Mouse (Mus musculus) large intestine, adult 2 months (tissue): ENCODE measurements at regions not wholly inside any gene's neighbourhood (a gene's known extent, or its start where the extent isn't known, plus 50 kb on each side); places are given as distances from the start of the nearest gene placed in this dataset.

Experiments used
- DNase-seq: peaks from one replicate; pipeline ENCODE4 v3.0.0-alpha.2; 2012; ENCODE audit warnings: low read depth, low spot score
- WGBS: fragments of 180-500 bp; shearing (Covaris S2); methylation state at CpG from one replicate; pipeline ENCODE4 v1.1.7; 2018; 5-methylcytosine and 5-hydroxymethylcytosine counted together

DNA sequence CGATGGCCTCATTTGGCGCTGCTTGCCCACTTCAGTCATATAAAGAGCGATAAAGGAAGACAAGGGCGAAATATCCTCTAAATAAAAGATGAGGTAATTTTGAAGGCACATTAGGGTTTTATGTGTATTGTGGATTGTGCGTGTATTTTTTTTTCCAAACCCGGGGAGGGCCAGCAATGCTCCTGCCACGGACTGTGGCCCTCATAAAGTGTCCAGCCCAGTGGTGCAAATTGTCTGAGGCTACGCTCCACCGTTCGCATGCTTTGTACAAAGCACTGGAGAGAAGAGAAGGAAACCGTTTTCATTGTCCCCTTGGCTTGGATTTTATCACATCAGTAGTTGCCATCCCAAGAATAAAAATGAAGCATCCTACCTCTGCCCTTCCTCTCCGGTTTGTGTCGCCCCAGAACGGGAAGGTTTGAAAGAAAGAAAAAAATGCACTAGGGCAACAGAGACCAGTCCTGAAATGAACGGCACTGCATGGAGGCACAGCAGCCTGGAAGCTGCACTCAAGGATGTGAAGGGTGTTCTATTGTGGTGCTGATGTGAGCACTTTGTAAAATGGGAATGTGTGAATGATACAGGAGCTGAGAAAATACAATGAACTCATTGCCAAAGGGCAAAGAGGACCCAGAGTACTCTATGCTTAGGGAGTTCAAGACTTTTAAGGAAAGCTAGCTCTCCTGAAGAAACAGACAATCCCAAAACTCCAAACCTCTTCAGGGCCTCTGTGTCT, 1004.7 kb upstream of the A1bg start:
- DNase-seq = no peak
- 61% methylated on average over 15 of the region's 15 CpGs for WGBS

GRCm38 (mm10) chr15:61920041-61920440, 997.2 kb upstream of the A1bg start:
- no peak for DNase-seq
- WGBS = 82% methylated on average over 2 of the region's 2 CpGs

- 30% methylated on average over 7 of the region's 7 CpGs for WGBS
- DNase-seq = peak; percentile 76
Observed at GRCm38 (mm10) chr15:61913546-61914160, 990.8 kb upstream of the A1bg start.

DNA sequence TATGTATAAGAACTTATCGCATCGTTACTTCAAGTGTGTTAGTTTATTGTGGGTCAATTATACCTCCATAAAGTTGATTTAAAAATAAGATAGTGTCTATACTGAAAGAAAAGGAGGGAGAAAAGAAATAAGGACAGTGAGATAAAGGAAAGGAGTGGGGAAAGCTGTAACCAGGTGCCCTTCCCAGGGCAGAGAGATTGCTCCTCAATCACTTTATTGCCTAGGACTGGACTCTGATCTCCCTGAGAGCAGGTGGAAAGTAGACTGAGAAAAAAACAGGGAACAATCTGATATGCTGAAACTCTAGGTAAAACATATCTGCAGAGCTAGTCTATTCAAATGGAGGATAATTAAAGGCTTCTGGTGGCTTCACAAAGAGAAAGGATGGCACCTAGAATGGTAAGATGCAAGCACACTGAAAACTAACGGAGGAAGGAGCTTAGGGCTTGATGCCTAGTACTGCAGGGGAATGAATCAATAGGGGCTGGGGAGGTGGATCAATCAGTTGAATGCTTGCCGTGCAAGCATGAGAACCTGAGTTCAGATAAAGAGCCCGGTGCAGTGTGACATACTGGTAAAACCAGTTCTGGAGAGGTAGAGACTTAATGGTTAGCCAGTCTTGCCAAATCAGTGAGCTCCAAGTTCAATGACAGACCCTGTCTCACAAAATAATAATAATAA, 982.5 kb upstream of the A1bg start:
- 35% methylated on average over 5 of the region's 5 CpGs for WGBS

GRCm38 (mm10) chr15:61899809-61900208, 977.0 kb upstream of the A1bg start:
- WGBS = 94% methylated on average over 3 of the region's 3 CpGs
- DNase-seq = no peak

More for the DNA sequence above, 982.5 kb upstream of the A1bg start:
- peak; percentile 66 for DNase-seq

DNA sequence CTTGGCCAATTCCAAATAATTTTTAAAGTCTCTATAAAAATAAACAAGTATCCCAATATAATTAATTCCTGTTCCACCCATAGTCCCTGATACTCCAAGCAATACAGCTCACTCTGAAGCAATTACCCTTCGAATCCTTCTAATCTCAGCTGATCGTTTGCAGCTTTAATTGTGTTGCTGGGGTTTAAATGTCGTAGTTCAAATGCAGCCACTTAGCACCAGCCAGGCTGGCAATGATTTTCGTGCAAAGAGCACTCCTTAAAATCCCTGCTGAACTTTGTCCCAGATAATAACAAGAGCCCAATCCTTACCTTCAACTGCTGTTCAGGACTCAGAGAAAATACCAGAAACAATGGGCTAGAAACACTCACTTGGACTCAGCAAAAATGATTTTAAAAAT, 974.8 kb upstream of the A1bg start:
- no peak for DNase-seq
- 31% methylated on average over 4 of the region's 4 CpGs for WGBS

DNA sequence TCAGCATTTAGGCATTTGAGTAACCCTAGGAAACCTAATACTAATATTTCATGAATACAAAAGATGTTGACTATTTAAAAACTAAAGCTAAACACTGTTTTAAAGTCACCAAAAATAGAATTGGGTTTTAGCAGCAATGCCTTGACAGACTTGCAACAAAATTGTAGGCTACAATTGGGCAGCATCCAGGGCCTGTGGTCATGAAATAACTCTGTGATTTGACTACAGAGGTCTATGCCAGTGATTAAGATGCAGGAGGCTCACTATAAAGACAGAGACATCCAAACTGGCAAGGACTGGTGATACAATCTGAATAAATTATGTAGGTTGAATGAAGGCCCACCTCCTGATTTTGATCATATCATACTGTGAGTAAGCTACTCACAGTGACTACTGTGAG, 967.5 kb upstream of the A1bg start:
- DNase-seq = no peak

- WGBS = 80% methylated on average over 10 of the region's 10 CpGs
- DNase-seq = no peak
Observed at GRCm38 (mm10) chr15:61888569-61889326, 965.9 kb upstream of the A1bg start.

- 58% methylated on average over 3 of the region's 3 CpGs for WGBS
- DNase-seq = no peak
Observed at GRCm38 (mm10) chr15:61879408-61879807, 956.6 kb upstream of the A1bg start.

- 15% methylated on average over 2 of the region's 2 CpGs for WGBS
- no peak for DNase-seq
Observed at GRCm38 (mm10) chr15:61873047-61873446, 950.2 kb upstream of the A1bg start.

DNA sequence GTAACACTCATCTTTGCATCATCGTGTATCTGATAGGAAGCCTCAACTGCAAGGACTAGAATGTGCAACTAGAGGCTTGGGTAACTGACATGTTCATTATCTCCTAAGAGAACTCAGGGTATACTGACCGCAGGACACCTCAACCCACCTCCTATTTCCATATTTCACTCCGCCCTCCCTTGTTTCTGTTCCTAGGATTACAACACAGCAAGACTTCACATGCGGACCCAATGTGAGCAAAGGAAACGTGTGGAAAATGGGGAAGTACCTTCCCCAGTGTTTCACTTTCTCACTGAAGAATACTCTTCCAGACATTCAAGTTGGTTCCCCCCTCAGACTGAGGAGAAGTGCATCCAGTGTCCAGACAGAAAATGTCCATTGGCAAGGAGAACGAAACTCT, 937.9 kb upstream of the A1bg start:
- WGBS = 90% methylated on average over 6 of the region's 6 CpGs
- DNase-seq = no peak

DNA sequence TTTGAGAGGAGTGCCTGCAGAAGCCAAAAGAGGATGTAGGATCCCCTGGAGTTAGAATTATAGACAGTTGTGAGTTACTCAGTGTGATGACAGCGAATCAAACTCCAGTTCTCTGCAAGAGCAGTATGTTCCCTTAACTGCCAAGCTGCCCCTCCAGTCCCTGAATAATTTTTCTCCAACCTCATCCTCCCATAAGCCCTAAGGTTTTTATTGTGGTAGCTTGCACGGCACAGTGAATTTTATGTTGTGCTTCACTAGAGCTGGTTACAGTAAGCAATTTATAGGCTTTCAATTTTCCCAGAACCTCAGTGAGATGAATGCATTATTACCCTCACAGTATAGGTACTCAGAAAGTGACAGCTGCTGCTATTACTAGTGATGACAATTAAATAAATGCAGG, 933.1 kb upstream of the A1bg start:
- WGBS = 72% methylated on average over 2 of the region's 2 CpGs
- no peak for DNase-seq

DNA sequence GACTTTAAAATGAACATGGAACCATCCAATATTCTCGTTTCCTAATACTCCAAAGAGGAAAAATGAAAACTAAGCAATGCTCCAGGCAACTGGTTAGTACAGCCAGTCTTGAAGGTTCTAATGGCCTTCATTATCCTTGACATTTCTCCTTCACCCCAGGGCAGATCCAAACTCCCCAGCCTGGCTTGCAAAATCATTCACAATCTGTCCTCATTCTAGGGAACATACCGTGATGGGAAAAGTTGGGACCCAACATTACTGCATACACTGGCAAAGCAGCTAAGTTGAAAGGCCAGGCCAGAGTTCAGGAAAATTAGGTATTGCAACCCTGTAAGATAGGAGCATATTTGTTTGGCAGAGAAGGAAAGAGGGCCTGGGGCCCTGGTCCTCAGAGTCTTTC, 889.9 kb upstream of the A1bg start:
- WGBS = 90% methylated on average over 2 of the region's 2 CpGs
- DNase-seq = no peak

DNA sequence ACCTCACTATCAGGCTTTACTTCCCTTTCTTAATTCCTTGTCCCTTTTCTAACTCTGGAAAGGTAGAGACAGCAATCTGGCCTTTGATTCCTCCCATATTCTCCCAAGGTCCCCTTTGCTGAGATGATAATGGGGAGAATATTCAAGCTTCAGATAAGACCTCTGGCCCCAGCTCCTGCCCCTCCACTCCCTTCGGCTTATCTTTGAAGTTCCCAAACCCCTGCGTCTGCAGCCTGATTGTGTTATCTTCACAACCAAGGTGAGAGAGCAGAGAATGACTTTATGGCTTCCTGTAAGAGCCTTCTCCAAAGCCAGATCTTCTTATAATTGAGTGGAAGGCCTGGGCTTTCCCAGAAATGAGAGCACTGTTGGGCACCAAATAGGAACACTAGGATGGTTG, 882.6 kb upstream of the A1bg start:
- DNase-seq = no peak
- WGBS = 21% methylated on average over 2 of the region's 2 CpGs

GRCm38 (mm10) chr15:61800155-61800554, 877.3 kb upstream of the A1bg start:
- WGBS = 22% methylated on average over 4 of the region's 4 CpGs
- DNase-seq = peak; percentile 70

GRCm38 (mm10) chr15:61797827-61798226, 875.0 kb upstream of the A1bg start:
- 17% methylated on average over 1 of the region's 1 CpGs for WGBS
- DNase-seq = peak; percentile 68

DNA sequence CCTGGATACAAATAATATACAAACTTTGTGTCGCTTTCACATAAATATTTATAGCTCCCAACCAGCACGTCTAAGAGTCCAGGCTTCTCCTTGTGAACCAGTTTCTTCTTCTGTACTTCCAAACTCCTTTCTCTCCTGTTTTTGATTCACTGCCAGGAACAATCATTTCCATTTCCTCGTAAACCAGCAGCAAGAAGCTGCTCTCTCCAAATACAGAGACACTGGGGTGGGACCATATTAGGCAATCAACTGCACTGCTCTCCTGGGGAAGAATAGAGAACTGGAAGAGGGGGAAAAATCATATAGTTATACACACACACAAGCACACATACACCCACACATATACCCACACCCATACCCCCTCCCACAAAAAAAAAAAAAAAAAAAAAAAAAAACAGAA, 871.7 kb upstream of the A1bg start:
- DNase-seq = no peak
- WGBS = 9% methylated on average over 3 of the region's 3 CpGs

DNA sequence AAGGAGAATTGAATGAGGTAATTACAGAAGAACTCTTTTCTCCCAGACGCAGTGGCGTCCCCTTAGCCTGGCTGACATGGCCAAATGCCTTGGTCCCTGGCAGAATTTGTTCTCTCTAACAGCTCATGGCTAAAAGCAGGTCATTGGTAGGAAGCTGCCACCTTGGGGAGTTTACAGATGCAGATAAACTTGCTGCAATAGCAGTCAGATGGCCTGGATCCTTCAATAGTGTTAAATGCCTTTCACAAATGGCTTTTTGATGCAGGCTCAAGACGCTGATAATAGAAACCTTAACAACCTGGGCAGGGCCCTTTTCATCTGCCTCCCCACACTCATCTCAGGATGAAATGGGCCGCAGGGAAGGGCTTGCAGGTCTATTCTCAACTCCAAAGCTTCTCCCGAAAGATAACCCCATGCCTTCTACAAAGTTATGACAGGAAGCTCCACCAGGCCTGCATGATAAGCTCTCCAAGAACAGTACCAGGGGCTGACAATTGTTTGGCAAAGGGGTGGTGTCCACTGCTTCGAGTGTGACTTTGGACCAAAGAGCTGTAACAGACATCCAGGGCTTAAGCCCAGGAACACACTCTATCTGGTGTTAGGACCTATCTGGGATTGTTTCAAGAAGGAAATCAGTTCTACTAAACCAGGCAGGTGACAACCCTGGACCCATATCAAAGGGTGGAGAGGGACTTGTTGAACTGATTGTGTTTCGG, 867.2 kb upstream of the A1bg start:
- WGBS = 24% methylated on average over 7 of the region's 7 CpGs
- no peak for DNase-seq

- 73% methylated on average over 1 of the region's 1 CpGs for WGBS
Observed at GRCm38 (mm10) chr15:61787046-61787445, 864.2 kb upstream of the A1bg start.

DNA sequence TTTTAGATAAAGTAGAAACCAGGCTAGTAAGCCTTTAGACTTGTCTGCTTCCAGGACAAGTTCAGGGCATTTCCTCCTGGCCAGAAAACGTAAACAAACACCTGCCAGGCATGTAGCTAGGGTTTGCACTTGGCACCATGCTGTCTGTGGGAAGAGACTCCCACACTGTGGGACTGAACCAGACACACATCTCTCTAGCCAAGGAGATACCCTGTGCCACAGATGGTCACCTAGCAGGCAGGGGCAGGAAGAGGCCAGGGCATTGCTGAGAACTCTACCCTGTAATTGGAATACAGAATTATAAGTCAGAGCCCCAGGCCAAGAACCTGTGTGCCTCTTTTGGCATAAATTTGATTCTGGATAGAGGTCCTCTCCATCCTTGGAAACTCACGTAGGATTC, 858.7 kb upstream of the A1bg start:
- 66% methylated on average over 2 of the region's 2 CpGs for WGBS
- DNase-seq = no peak

More at GRCm38 (mm10) chr15:61787046-61787445, 864.2 kb upstream of the A1bg start:
- no peak for DNase-seq
